Mouse (Mus musculus) megakaryocyte-erythroid progenitor cell, adult 5-6 weeks (primary cell): Measurements from ENCODE around the gene Spata13. TPM values are rescaled to one million over a fixed set of nuclear protein-coding genes. Genes with fewer than 3 reads are reported as not detected.

ENCODE experiments used
- ATAC-seq: replicated peaks from 2 replicates; pipeline ENCODE4 v1.8.0; 2016; ENCODE audit warnings: mild to moderate bottlenecking, inconsistent platforms; ENCODE audit not compliant: severe bottlenecking, poor library complexity, low FRiP score, low TSS enrichment
- total RNA-seq, 2 experiments: library from RNA; stranded (forward) in 1 of 2; stranded (reverse) in 1 of 2; fragments of 200-1000, 215-1000 nt in 1 of 2; fragments of >200 nt in 1 of 2; fragmentation: Nextera tagmentation in 1 of 2; gene quantifications; 2 replicates each; pipeline ENCODE4 v1.2.3; 2014 to 2017

The Spata13 gene
- total RNA-seq, 2 experiments from 2014 or later, result 1.7 to 3.0 TPM

DNA sequence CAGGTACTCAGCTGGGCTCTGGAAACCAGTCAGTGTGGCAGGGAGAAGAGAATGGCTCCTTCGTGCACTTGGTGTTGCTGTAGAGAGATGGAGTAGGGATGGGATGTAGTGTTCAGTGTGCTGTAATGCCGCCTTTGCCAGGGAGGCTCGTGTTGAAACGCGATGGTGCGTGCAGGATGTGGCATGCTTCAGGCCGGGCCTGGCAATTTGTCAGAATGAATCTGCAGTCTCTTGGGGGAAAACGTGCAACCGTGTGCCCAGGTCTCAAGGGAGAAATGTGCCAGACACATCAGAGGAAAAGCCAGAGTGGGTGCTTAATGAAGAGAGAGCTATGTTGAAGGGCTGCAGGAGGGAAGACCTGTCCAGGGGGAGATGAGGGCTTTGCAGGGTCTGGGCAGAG lies 171.2 kb downstream of the Spata13 start:
- ATAC-seq, result no peak

DNA sequence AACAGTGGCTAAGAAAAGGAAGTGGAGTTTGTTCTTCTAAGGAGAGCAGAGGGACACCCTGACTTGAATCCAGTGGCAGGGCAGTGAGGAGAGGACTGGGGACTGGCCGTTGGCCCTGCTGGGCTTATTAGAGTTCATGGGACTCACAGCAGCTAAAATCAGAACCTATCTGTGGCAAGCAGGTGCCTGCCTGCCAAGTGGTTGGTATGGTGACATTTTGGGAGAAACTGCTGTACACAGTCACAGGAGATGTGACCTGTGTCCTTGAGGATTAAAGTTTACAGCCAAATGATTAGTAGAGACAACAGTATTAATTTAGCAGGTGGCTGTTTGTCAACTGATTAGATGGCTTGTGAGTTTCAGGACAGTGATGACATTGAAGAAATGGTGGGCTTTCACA lies 172.1 kb downstream of the Spata13 start:
- no peak for ATAC-seq

DNA sequence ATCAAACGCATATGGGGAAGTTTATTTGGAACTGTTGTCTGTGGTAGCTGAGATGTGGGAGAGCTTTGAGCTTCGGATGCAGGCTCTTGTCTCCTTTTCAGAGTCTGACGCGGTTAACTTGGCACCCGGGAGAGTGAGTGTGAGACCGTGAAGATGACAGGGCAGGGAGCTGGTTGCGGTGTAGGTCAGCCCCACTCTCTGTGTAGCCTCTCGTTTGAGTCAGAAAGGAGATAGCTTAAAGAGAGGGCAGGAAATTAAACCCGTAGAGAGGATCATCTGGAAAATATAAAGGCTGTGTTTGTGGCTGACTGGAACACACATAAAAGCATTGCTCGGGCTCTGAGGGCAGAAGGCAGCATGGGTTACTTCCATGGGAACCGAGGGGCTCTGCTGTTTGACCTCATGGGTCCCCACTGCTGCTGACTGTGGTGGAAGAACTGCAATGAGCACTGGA lies 173.1 kb downstream of the Spata13 start:
- ATAC-seq, result no peak

DNA sequence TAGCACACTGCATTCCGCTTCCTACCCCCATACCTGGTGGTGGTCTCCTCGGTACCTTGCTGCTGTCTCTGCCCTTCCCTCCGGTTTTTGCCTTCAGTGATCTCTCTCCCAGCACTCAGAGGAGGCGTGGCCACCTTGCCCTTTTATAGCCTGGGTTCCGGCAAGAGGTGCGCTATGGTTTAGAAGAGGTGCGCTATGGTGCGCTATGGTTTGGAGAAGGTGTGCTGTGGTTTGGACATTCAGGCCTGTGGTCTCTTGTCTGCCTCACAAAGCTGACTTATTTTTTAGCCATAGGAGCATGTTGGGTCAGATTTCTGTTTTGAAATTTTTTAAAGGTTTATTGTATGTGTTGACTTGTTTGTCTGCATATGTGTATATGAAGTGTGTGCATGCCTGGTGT lies 176.1 kb downstream of the Spata13 start:
- no peak for ATAC-seq

DNA sequence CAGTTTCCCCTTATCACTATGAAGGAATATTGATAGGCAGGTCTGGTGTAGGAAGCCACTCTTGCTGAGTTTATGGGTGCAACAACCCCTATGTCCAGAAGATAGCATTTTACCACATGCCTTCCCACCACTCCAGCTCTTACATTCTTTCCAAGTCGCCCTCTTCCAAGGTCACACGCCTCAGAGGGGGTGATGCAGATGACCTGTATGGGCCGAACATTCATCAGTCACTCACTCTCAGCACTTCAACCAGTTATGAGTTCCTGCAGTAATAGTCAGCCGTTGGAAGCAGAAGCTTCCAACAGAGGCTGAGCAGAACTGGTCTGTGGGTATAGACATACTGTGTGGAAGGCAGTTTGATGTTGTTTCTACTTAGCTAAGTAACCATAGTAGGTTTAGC lies 177.7 kb downstream of the Spata13 start:
- ATAC-seq, result no peak

Other genes with a start within 250 kb of the Spata13 start
- not detected in 2 replicates for gene C1qtnf9, start 134.1 kb downstream of the Spata13 start, total RNA-seq (2014; fragmentation: Nextera tagmentation)
- gene C1qtnf9, start 134.1 kb downstream of the Spata13 start, total RNA-seq (2017), result not detected in 2 replicates
- 15.8 and 19.6 TPM in 2 replicates for gene Mipep, start 150.6 kb downstream of the Spata13 start, total RNA-seq (2014; fragmentation: Nextera tagmentation)
- gene Mipep, start 150.6 kb downstream of the Spata13 start, total RNA-seq (2017), result 20.2 and 34.2 TPM in 2 replicates